In the genomic region with DNA sequence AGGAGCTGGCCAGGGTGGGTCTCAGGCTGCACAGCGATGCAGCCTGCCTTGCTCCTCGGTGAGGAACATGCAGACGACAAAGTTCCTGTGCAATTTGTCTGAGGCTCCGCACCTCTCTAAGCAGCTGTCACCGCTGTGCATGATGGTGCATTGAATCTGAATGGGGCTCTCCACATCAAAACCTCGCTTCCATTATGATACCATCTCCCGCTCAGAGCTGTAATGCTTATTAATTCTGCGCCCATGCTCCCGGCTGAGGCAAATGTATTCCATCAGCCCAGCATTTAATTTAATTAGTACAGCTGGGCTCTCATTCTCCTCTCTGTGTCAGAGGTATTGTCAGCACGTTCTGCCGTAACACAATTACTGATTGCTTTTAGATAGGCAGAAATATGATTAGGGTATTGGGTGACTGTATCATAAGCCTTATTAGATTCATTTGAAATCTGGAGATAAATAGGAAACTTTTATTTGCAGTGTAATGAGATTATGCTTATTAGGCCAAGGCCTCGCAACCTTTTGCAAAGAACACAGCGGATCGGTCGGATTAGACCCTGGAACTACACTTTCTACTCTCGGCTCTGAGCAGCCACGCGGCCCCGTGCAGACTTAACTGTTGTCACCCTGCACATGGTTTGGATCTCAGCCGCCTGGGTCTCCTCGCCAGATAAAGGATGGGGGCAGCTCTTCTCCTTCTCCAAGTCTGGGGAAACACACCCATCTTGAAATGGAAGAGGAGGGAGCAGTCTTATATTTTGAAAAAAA, we compare ENCODE assay signal across 19 mouse cellular contexts. TPM values are rescaled to one million over a fixed set of nuclear protein-coding genes. Genes with fewer than 3 reads are reported as not detected.
A peak's percentile ranks its signal among the peaks of the same experiment; 100 is the strongest.
DNase-seq lines count a peak whose midpoint lies in the region; ATAC-seq lines count a peak whose summit lies in the region.
"Had no signal": no experiment of that assay in that cellular context is flagged by ENCODE, and none has a peak within 500 bp of the region (broad histone marks: within the 10 kb centered on the region; RNA-seq: fewer than 3 reads in every experiment).

No protein-coding gene starts in this region.

- no peaks in the 10 kb centered on the region for H3K36me3 ChIP-seq in forebrain, embryonic 14.5 days (ENCODE audit: control insufficient read depth, insufficient read depth, low read length)
- H3K36me3 ChIP-seq in hindbrain, embryonic 16.5 days (ENCODE audit: control insufficient read depth, insufficient read depth, low read length): no peaks in the 10 kb centered on the region
- no peaks in the 10 kb centered on the region for H3K36me3 ChIP-seq in neural tube, embryonic 12.5 days
- H3K36me3 ChIP-seq: heart, embryonic 15.5 days had no signal

- peaks cover 63% of the 10 kb centered on the region for H3K4me1 ChIP-seq in forebrain, embryonic 14.5 days (ENCODE audit: control insufficient read depth, insufficient read depth, low read length)
- peaks cover 31% of the 10 kb centered on the region for H3K4me1 ChIP-seq in hindbrain, embryonic 16.5 days (ENCODE audit: control insufficient read depth, insufficient read depth, low read depth, low read length)
- H3K4me1 ChIP-seq in neural tube, embryonic 12.5 days: peaks cover 31% of the 10 kb centered on the region

- peak overlapping the region; percentile 17 for H3K4me3 ChIP-seq in forebrain, embryonic 14.5 days (ENCODE audit: low read depth, low read length)
- no peak overlapping the region for H3K4me3 ChIP-seq in hindbrain, embryonic 16.5 days (ENCODE audit: low read length)
- no peak overlapping the region for H3K4me3 ChIP-seq in neural tube, embryonic 12.5 days
- H3K4me3 ChIP-seq: heart, embryonic 15.5 days had no signal

- peak; percentile 5 for DNase-seq in adrenal gland, adult 2 months
- no peak for DNase-seq in adrenal gland, adult 8-10 months
- peak; percentile 92 for DNase-seq in forebrain, embryonic 14.5 days (ENCODE audit: low spot score)
- no peak for DNase-seq in left cerebral cortex, adult 9 months (ENCODE audit: low spot score in 2 of 2)
- DNase-seq in lung, postnatal 10 days: no peak
- no peak for DNase-seq in c-Kit-positive CD71-positive TER-119-positive erythroid progenitor cells, embryonic 14.5 days (ENCODE audit: low spot score)
- DNase-seq: gastrocnemius, postnatal 36 days; lung, postnatal 14 days had no signal

- peaks cover 3% of the 10 kb centered on the region; the same call in 1 of the 2 replicates for H3K27me3 ChIP-seq in forebrain, embryonic 14.5 days (replicated peaks; ENCODE audit: control insufficient read depth, insufficient read depth, low read length)
- peaks cover 19% of the 10 kb centered on the region for H3K27me3 ChIP-seq in hindbrain, embryonic 16.5 days (replicated peaks; ENCODE audit: control insufficient read depth, insufficient read depth, low read length)
- H3K27me3 ChIP-seq in neural tube, embryonic 12.5 days (replicated peaks): peaks cover 4% of the 10 kb centered on the region

- H3K9me3 ChIP-seq in forebrain, embryonic 14.5 days (replicated peaks; ENCODE audit: control insufficient read depth, low read length): no peaks in the 10 kb centered on the region
- no peaks in the 10 kb centered on the region for H3K9me3 ChIP-seq in hindbrain, embryonic 16.5 days (ENCODE audit: control insufficient read depth, low read length)
- H3K9me3 ChIP-seq in neural tube, embryonic 12.5 days: no peaks in the 10 kb centered on the region
- H3K9me3 ChIP-seq: heart, embryonic 15.5 days had no signal

- H3K9ac ChIP-seq in forebrain, embryonic 14.5 days (ENCODE audit: low read length): peak overlapping the region; percentile 49; the same call in 1 of the 2 replicates
- no peak overlapping the region for H3K9ac ChIP-seq in hindbrain, embryonic 16.5 days (ENCODE audit: low read depth, low read length)
- H3K9ac ChIP-seq in neural tube, embryonic 12.5 days: no peak overlapping the region
- H3K9ac ChIP-seq: heart, embryonic 15.5 days; liver, embryonic 14.5 days had no signal

- whole genome bisulfite sequencing in forebrain, embryonic 14.5 days: 5% methylated on average over 21 of the region's 21 CpGs
- 31% methylated on average over 21 of the region's 21 CpGs for WGBS in hindbrain, embryonic 16.5 days
- 54% methylated on average over 21 of the region's 21 CpGs for WGBS in neural tube, embryonic 12.5 days

- H3K4me2 ChIP-seq in forebrain, embryonic 14.5 days (ENCODE audit: low read length): peak overlapping the region; percentile 52
- peak overlapping the region; percentile 31 for H3K4me2 ChIP-seq in hindbrain, embryonic 16.5 days (ENCODE audit: low read length)
- H3K4me2 ChIP-seq in neural tube, embryonic 12.5 days (replicated peaks): peak overlapping the region; percentile 35; the same call in 1 of the 2 replicates
- H3K4me2 ChIP-seq: heart, embryonic 15.5 days had no signal

- peak overlapping the region; percentile 94 for H3K27ac ChIP-seq in forebrain, embryonic 14.5 days (ENCODE audit: low read depth, low read length)
- H3K27ac ChIP-seq in hindbrain, embryonic 16.5 days (ENCODE audit: low read depth, low read length): no peak overlapping the region
- no peak overlapping the region for H3K27ac ChIP-seq in neural tube, embryonic 12.5 days
- H3K27ac ChIP-seq: heart, embryonic 15.5 days; liver, embryonic 14.5 days; stomach, postnatal 0 days had no signal

- ATAC-seq in forebrain, embryonic 14.5 days: peak; percentile 78
- peak; percentile 41; the same call in 1 of the 2 replicates for ATAC-seq in hindbrain, embryonic 16.5 days
- peak; percentile 63 for ATAC-seq in neural tube, embryonic 12.5 days (ENCODE audit: low FRiP score, low read depth)

RNA-seq across cellular contexts. Expression of gene A230072I06Rik, which starts 49.3 kb away (rescaled TPM):
- not detected for total RNA-seq in adrenal gland, adult 2 months (2021)
- polyA plus RNA-seq in adrenal gland, adult 2 months (2012; rRNA removed): not detected in 2 replicates
- total RNA-seq in adrenal gland, adult 8-10 months (2022): not detected
- 0.27 TPM in 1 of 2 replicates, not detected in the other for polyA plus RNA-seq in forebrain, embryonic 14.5 days (2014; fragmentation: Nextera tagmentation; extraction: Ambion mirVana)
- 0.08 TPM in 1 of 2 replicates, not detected in the other for polyA plus RNA-seq in hindbrain, embryonic 16.5 days (2015; fragmentation: Nextera tagmentation; extraction: Ambion mirVana)
- polyA plus RNA-seq in neural tube, embryonic 12.5 days (2016; fragmentation: Nextera tagmentation; extraction: Ambion mirVana): not detected in 2 replicates
- total RNA-seq: adrenal gland, adult 18-20 months; CH12.LX; gastrocnemius, postnatal 36 days; layer of hippocampus, adult 8-10 months; left cerebral cortex, postnatal 36 days had no signal
- polyA plus RNA-seq: heart, embryonic 15.5 days; kidney, embryonic 14.5 days; liver, embryonic 14.5 days; stomach, postnatal 0 days; urinary bladder, adult 2 months had no signal

Comparison
In these comparisons a context has a peak if more than half of its experiments do, and no peak if none do; other contexts are left out.
1. DNase-seq: peak in adrenal gland, adult 2 months (single experiment) and forebrain, embryonic 14.5 days (single experiment); none in adrenal gland, adult 8-10 months (single experiment), left cerebral cortex, adult 9 months (0 of 2), lung, postnatal 10 days (single experiment) and c-Kit-positive CD71-positive TER-119-positive erythroid progenitor cells, embryonic 14.5 days (single experiment).
2. Peak in every context shown above with its lines, with median percentiles within 50 percentile points of each other: ATAC-seq and H3K4me2 ChIP-seq.